Mouse (Mus musculus): ENCODE measurements around the gene Myh2. TPM values are rescaled to one million over a fixed set of nuclear protein-coding genes. Genes with fewer than 3 reads are reported as not detected.

Gene Myh2
- total and polyA plus RNA-seq, 2 experiments, result 3.0 TPM; not detected in 1

DNA sequence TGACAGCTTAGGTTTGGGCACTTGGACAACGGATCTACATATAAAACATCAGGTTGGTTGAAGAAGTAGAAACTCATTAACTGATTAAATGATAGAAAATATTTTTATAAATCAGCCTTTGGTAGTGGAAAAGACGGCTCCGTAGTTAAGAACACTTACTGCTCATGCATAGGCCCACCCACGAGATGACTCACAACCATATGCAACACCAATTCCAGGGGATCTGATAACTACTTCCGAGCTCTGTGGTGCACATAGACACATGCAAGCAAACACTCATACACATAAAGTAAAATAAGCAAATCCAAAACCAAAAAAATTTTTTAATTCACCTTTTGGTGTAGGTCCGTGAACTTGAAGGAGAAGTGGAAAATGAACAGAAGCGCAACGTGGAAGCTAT, 51.0 kb downstream of the Myh2 start:
- Histone ChIP-seq H3K4me3 (ENCODE audit: insufficient read depth, low read depth, low read length) (no peak overlapping the region), H3K9ac (ENCODE audit: low read depth, low read length) (no peak overlapping the region), H3K27ac (replicated peaks; ENCODE audit: insufficient read depth, low read depth, low read length) (no peak overlapping the region), H3K36me3 (ENCODE audit: control insufficient read depth, insufficient read depth, low read length) (no peaks in the 10 kb centered on the region), H3K27me3 (ENCODE audit: control insufficient read depth, insufficient read depth, low read length) (no peaks in the 10 kb centered on the region), H3K4me1 (ENCODE audit: control insufficient read depth, insufficient read depth, low read length) (no peaks in the 10 kb centered on the region), H3K79me2 (ENCODE audit: control insufficient read depth, insufficient read depth, low read length) (no peaks in the 10 kb centered on the region)
- DNase-seq (ENCODE audit: extremely low read depth, low read depth, low spot score), result no peak
- TF ChIP-seq POLR2A (IDR thresholded peaks at IDR 0.05; ENCODE audit: extremely low read depth, insufficient read depth, low read length) (no peak), CTCF (IDR thresholded peaks at IDR 0.05; ENCODE audit: low read depth, low read length) (no peak)
- 89% methylated on average over 8 of the region's 8 CpGs for WGBS

DNA sequence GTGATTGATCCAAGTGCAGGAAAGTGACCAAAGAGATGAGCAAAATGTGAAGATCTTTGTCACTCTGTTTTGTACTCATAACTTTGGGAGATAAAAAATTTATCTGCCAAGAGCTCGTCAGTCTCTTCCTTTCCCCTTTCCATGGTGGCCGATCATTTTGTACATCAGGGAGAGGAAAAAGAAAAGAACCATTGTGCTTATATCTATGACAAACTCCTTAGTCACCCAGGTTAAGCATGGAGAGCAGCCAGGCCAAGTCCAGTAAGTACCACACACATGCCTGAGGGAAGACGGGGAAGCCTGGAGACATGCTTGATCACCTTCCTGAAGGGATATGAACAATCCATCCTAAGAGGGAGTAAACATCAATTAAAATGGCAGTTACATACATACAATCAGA, 53.6 kb downstream of the Myh2 start:
- no peaks in the 10 kb centered on the region for H3K79me2 ChIP-seq (ENCODE audit: control insufficient read depth, insufficient read depth, low read length)
- H3K27me3 ChIP-seq (ENCODE audit: control insufficient read depth, insufficient read depth, low read length), result no peaks in the 10 kb centered on the region
- no peak for DNase-seq (ENCODE audit: extremely low read depth, low read depth, low spot score)
- no peak overlapping the region for H3K9ac ChIP-seq (ENCODE audit: low read depth, low read length)
- TF ChIP-seq POLR2A (IDR thresholded peaks at IDR 0.05; ENCODE audit: extremely low read depth, insufficient read depth, low read length) (no peak), CTCF (IDR thresholded peaks at IDR 0.05; ENCODE audit: low read depth, low read length) (no peak)
- no peaks in the 10 kb centered on the region for H3K36me3 ChIP-seq (ENCODE audit: control insufficient read depth, insufficient read depth, low read length)
- H3K27ac ChIP-seq (replicated peaks; ENCODE audit: insufficient read depth, low read depth, low read length), result no peak overlapping the region
- 91% methylated on average over 3 of the region's 3 CpGs for WGBS
- H3K4me3 ChIP-seq (ENCODE audit: insufficient read depth, low read depth, low read length), result no peak overlapping the region
- peaks cover under 1% of the 10 kb centered on the region; the same call in 1 of the 2 replicates for H3K4me1 ChIP-seq (ENCODE audit: control insufficient read depth, insufficient read depth, low read length)

DNA sequence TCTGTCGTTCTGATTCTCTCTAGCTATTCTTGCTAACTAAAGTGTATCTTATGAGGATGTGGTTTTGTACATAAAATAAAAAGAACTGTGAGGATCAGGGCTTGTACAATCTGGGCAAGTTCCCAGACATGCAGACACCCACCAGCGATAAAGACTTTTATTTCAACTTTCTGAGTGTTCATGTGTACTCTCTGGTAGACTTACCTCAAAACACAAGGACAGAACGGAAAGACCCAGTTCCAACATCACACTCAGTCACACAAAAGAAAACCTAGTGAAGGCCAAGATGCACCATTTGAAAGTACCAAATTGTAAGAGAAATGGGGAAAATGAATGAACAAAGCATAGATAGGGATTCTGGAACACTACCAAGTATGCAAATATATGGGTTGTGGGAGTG, 57.9 kb downstream of the Myh2 start:
- no peak overlapping the region for H3K4me3 ChIP-seq (ENCODE audit: insufficient read depth, low read depth, low read length)
- H3K27me3 ChIP-seq (ENCODE audit: control insufficient read depth, insufficient read depth, low read length), result no peaks in the 10 kb centered on the region
- DNase-seq (ENCODE audit: extremely low read depth, low read depth, low spot score), result no peak
- H3K79me2 ChIP-seq (ENCODE audit: control insufficient read depth, insufficient read depth, low read length), result no peaks in the 10 kb centered on the region
- 87% methylated on average over 3 of the region's 3 CpGs for WGBS
- H3K9ac ChIP-seq (ENCODE audit: low read depth, low read length), result no peak overlapping the region
- H3K4me1 ChIP-seq (ENCODE audit: control insufficient read depth, insufficient read depth, low read length), result peaks cover 4% of the 10 kb centered on the region; the same call in 1 of the 2 replicates
- no peaks in the 10 kb centered on the region for H3K36me3 ChIP-seq (ENCODE audit: control insufficient read depth, insufficient read depth, low read length)
- TF ChIP-seq CTCF (IDR thresholded peaks at IDR 0.05; ENCODE audit: low read depth, low read length), result no peak
- no peak for TF ChIP-seq POLR2A (IDR thresholded peaks at IDR 0.05; ENCODE audit: extremely low read depth, insufficient read depth, low read length)
- H3K27ac ChIP-seq (replicated peaks; ENCODE audit: insufficient read depth, low read depth, low read length), result no peak overlapping the region

DNA sequence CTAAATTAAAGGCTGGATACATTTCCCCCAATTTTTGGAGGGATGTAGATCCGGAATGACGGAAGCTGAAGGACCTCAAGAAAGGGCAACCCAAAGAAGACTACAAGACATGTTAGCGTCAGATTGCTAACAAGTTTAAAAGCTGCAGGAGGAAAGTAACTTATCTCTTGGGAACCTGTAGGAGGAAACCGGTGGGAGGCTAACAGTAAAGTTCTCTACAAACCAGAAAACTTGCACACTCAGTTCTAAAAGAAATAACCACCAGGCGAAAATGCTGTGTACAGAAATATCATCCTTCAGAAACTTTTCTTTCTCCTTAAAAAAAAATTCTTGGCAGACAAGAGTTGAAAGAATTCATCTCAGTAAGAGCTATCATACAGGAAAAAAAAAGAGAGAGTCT, 58.3 kb downstream of the Myh2 start:
- no peak for TF ChIP-seq POLR2A (IDR thresholded peaks at IDR 0.05; ENCODE audit: extremely low read depth, insufficient read depth, low read length)
- no peak for TF ChIP-seq CTCF (IDR thresholded peaks at IDR 0.05; ENCODE audit: low read depth, low read length)
- Histone ChIP-seq H3K9ac (ENCODE audit: low read depth, low read length) (no peak overlapping the region), H3K36me3 (ENCODE audit: control insufficient read depth, insufficient read depth, low read length) (no peaks in the 10 kb centered on the region), H3K27ac (replicated peaks; ENCODE audit: insufficient read depth, low read depth, low read length) (no peak overlapping the region), H3K4me3 (ENCODE audit: insufficient read depth, low read depth, low read length) (no peak overlapping the region), H3K79me2 (ENCODE audit: control insufficient read depth, insufficient read depth, low read length) (no peaks in the 10 kb centered on the region), H3K27me3 (ENCODE audit: control insufficient read depth, insufficient read depth, low read length) (no peaks in the 10 kb centered on the region), H3K4me1 (ENCODE audit: control insufficient read depth, insufficient read depth, low read length) (peaks cover 4% of the 10 kb centered on the region; the same call in 1 of the 2 replicates)
- DNase-seq (ENCODE audit: extremely low read depth, low read depth, low spot score), result no peak
- WGBS, result 81% methylated on average over 5 of the region's 5 CpGs

DNA sequence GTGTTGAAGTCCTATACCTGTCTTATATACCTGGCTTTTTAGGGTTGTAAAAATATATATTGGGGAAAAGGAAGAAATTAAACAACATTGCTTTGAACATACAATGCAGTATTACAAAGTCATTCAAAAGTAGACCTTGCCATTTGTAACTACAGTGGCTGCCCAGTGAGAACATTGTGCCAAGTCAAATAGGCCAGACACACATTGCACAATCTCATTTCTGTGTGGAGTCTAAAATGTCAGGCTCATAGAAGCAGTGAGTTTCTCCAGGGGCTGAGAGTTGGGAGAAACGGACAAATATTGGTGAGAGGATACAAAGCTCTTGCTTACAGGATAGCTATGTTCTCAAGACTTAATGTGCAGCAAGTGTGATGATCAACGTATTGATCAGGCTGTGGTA, 59.1 kb downstream of the Myh2 start:
- H3K27me3 ChIP-seq (ENCODE audit: control insufficient read depth, insufficient read depth, low read length), result no peaks in the 10 kb centered on the region
- TF ChIP-seq CTCF (IDR thresholded peaks at IDR 0.05; ENCODE audit: low read depth, low read length) (no peak), POLR2A (IDR thresholded peaks at IDR 0.05; ENCODE audit: extremely low read depth, insufficient read depth, low read length) (no peak)
- DNase-seq (ENCODE audit: extremely low read depth, low read depth, low spot score), result peak; percentile 93
- no peak overlapping the region for H3K27ac ChIP-seq (replicated peaks; ENCODE audit: insufficient read depth, low read depth, low read length)
- no peak overlapping the region for H3K9ac ChIP-seq (ENCODE audit: low read depth, low read length)
- H3K79me2 ChIP-seq (ENCODE audit: control insufficient read depth, insufficient read depth, low read length), result no peaks in the 10 kb centered on the region
- H3K4me3 ChIP-seq (ENCODE audit: insufficient read depth, low read depth, low read length), result no peak overlapping the region
- no peaks in the 10 kb centered on the region for H3K36me3 ChIP-seq (ENCODE audit: control insufficient read depth, insufficient read depth, low read length)
- WGBS, result 20% methylated on average over 2 of the region's 2 CpGs
- peaks cover 4% of the 10 kb centered on the region; the same call in 1 of the 2 replicates for H3K4me1 ChIP-seq (ENCODE audit: control insufficient read depth, insufficient read depth, low read length)

DNA sequence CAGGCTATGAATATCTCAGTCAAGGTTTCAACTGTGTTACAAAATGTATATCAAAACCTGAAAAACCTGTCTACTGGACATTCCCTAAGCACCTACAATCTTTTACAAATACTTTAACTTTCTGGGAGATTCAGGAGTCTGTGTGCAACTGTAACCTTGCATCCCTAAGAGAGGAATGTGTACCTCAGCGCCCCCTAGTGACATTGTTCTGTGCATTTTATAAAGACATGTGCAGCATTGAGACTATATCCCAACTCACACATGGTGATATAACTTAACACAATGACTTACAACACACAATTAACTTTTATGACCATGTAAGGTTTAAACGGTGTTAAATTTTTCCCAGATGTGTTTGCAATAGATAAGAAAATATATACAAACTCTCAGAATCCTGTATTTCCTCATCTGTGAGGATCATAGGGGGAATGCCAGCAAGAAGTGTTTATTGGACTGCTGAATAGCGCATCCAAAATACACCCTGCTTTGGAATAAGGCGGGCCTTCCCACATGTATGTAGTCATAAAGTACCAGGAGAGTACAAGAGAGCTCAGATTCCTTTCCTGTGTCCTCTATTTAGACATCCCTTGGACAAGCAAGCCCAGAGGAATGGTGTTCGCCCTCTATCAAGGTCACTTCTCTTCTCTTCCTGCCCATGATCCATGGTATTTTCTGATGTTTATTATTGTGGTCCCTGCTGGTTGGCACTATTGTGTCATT, 65.0 kb downstream of the Myh2 start:
- no peaks in the 10 kb centered on the region for H3K36me3 ChIP-seq (ENCODE audit: control insufficient read depth, insufficient read depth, low read length)
- no peak overlapping the region for H3K4me3 ChIP-seq (ENCODE audit: insufficient read depth, low read depth, low read length)
- H3K27ac ChIP-seq (replicated peaks; ENCODE audit: insufficient read depth, low read depth, low read length), result no peak overlapping the region
- H3K27me3 ChIP-seq (ENCODE audit: control insufficient read depth, insufficient read depth, low read length), result no peaks in the 10 kb centered on the region
- peak; percentile 54 for DNase-seq (ENCODE audit: extremely low read depth, low read depth, low spot score)
- no peak for TF ChIP-seq POLR2A (IDR thresholded peaks at IDR 0.05; ENCODE audit: extremely low read depth, insufficient read depth, low read length)
- TF ChIP-seq CTCF (IDR thresholded peaks at IDR 0.05; ENCODE audit: low read depth, low read length), result peak; percentile 38
- peaks cover 10% of the 10 kb centered on the region; the same call in 1 of the 2 replicates for H3K4me1 ChIP-seq (ENCODE audit: control insufficient read depth, insufficient read depth, low read length)
- H3K9ac ChIP-seq (ENCODE audit: low read depth, low read length), result no peak overlapping the region
- H3K79me2 ChIP-seq (ENCODE audit: control insufficient read depth, insufficient read depth, low read length), result no peaks in the 10 kb centered on the region
- 59% methylated on average over 5 of the region's 5 CpGs for WGBS
